Mouse (Mus musculus) megakaryocyte, adult 5-6 weeks (primary cell): ENCODE results near the gene Trnau1ap. TPM values are rescaled to one million over a fixed set of nuclear protein-coding genes. Genes with fewer than 3 reads are reported as not detected.
"Not testable (repeated sequence)": the region's sequence is repeated elsewhere in the genome, so short reads cannot be mapped to it uniquely, and the experiment has no call there.

ENCODE experiments used
- ATAC-seq: 2 replicates; pipeline ENCODE4 v1.8.0; 2016; ENCODE audit warnings: mild to moderate bottlenecking, inconsistent platforms; ENCODE audit not compliant: poor library complexity, severe bottlenecking
- total RNA-seq, 2 experiments: library from RNA; stranded (forward) in 1 of 2; stranded (reverse) in 1 of 2; fragments of 153-499, 151-499 nt in 1 of 2; fragments of 221-1000, 200-1000 nt in 1 of 2; gene quantifications; 2 replicates each; pipeline versions ENCODE4 v1.2.3 to v1.2.4; 2015 to 2017

The Trnau1ap gene
- total RNA-seq, 2 experiments from 2014 or later = 25.7 to 32.6 TPM

- ATAC-seq = peak; percentile 94
Observed at GRCm38 (mm10) chr4:132345135-132345842, 16.0 kb upstream of the Trnau1ap start.

- peak; percentile 14; the same call in 1 of the 2 replicates for ATAC-seq
Observed at GRCm38 (mm10) chr4:132344403-132345134, 15.2 kb upstream of the Trnau1ap start.

GRCm38 (mm10) chr4:132341451-132341850 is 12.1 kb upstream of the Trnau1ap start:
- no peak for ATAC-seq

- ATAC-seq = no peak
Observed at GRCm38 (mm10) chr4:132338943-132339342, 9.6 kb upstream of the Trnau1ap start.

- ATAC-seq = no peak
Observed at GRCm38 (mm10) chr4:132332880-132333279, 3.5 kb upstream of the Trnau1ap start.

GRCm38 (mm10) chr4:132331960-132332359 is 2.6 kb upstream of the Trnau1ap start:
- ATAC-seq = no peak

GRCm38 (mm10) chr4:132329835-132330354 is 557 bp upstream of the Trnau1ap start:
- ATAC-seq = peak; percentile 20; the same call in 1 of the 2 replicates

GRCm38 (mm10) chr4:132328391-132328982 is 851 bp downstream of the Trnau1ap start:
- no peak for ATAC-seq

- no peak for ATAC-seq
Observed at GRCm38 (mm10) chr4:132326481-132326880, 2.9 kb downstream of the Trnau1ap start.

GRCm38 (mm10) chr4:132315711-132316110 is 13.6 kb downstream of the Trnau1ap start:
- ATAC-seq = no peak

- ATAC-seq = no peak
Observed at GRCm38 (mm10) chr4:132312627-132313026, 16.7 kb downstream of the Trnau1ap start.

GRCm38 (mm10) chr4:132311801-132312200 is 17.5 kb downstream of the Trnau1ap start:
- no peak for ATAC-seq

- no peak for ATAC-seq
Observed at GRCm38 (mm10) chr4:132311209-132311608, 18.1 kb downstream of the Trnau1ap start.

GRCm38 (mm10) chr4:132309849-132310472 is 19.4 kb downstream of the Trnau1ap start:
- ATAC-seq = peak; percentile 55

- peak; percentile 27; the same call in 1 of the 2 replicates for ATAC-seq
Observed at GRCm38 (mm10) chr4:132309140-132309848, 20.0 kb downstream of the Trnau1ap start.

- ATAC-seq = peak; percentile 92
Observed at GRCm38 (mm10) chr4:132308437-132309139, 20.8 kb downstream of the Trnau1ap start.

GRCm38 (mm10) chr4:132306004-132306403 is 23.3 kb downstream of the Trnau1ap start:
- ATAC-seq = peak; percentile 9; the same call in 1 of the 2 replicates

- no peak for ATAC-seq
Observed at GRCm38 (mm10) chr4:132305276-132305675, 24.1 kb downstream of the Trnau1ap start.

GRCm38 (mm10) chr4:132303484-132303883 is 25.9 kb downstream of the Trnau1ap start:
- not testable (repeated sequence) for ATAC-seq
